Mouse (Mus musculus): ENCODE measurements around the gene Myoz1.

GRCm38 (mm10) chr14:20651000-20651399 is 5.3 kb downstream of the Myoz1 start:
- no peak for TF ChIP-seq FLI1 (IDR thresholded peaks at IDR 0.05; ENCODE audit: low read length)
- no peak for TF ChIP-seq GATA1 (IDR thresholded peaks at IDR 0.05; ENCODE audit: borderline replicate concordance, low read length)

Data from megakaryocyte, embryonic 14.5 days (primary cell).